Mouse (Mus musculus) retina, postnatal 1 day (tissue): ENCODE data around the gene Triobp.
A peak's percentile ranks its signal among the peaks of the same experiment; 100 is the strongest.

Experiments
- DNase-seq: peaks from one replicate; pipeline ENCODE4 v3.0.0-alpha.2; 2012

Triobp gene

DNA sequence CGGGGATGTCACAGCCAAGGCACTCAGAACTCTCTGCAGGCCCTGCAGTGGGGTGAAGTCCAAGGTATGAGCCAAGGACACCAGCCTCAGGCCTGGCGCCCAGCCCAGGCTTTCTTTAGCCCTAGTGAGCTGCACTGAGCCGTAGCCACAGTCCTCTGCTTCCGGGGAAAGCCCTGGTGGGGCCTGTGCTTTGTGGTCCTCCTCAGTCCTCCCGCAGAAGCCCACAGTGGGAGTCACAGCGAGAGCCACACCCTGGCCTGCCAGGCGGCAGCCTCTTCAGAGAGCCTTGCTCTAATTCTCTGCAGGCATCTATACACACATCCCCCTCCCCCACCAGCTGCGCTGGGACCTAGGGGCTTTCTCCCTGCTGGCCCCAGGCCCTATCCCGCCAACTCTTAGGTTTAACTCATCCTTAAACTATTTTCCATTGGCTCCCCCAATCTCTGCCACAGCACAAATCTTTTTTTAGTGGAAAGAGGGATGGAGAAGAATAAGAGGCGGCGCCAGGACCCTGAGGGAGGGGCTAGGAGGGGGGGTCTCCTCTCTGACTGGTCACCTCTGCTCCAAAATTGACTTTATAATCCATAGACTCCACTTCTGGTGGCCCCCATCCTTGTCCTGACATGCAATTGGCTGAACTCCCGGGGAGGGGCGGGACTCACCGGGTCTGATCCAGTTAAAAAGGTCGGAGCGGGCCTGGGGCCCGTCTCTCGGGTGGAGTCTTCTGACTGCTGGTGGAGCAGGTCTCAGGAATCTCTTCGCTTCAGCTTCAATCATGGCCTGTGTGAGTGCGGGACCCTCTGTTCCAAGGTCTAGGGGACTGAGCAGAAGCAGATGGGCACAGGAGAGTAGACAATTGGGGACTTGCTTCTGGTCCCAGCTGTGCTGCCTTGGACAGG is 21.3 kb upstream of the Triobp start, which contains the start of gene Lgals1:
TSS of gene Lgals1 (plus strand) at position 705 of the 899 bp plus-strand sequence.
- peak; percentile 73 for DNase-seq

DNA sequence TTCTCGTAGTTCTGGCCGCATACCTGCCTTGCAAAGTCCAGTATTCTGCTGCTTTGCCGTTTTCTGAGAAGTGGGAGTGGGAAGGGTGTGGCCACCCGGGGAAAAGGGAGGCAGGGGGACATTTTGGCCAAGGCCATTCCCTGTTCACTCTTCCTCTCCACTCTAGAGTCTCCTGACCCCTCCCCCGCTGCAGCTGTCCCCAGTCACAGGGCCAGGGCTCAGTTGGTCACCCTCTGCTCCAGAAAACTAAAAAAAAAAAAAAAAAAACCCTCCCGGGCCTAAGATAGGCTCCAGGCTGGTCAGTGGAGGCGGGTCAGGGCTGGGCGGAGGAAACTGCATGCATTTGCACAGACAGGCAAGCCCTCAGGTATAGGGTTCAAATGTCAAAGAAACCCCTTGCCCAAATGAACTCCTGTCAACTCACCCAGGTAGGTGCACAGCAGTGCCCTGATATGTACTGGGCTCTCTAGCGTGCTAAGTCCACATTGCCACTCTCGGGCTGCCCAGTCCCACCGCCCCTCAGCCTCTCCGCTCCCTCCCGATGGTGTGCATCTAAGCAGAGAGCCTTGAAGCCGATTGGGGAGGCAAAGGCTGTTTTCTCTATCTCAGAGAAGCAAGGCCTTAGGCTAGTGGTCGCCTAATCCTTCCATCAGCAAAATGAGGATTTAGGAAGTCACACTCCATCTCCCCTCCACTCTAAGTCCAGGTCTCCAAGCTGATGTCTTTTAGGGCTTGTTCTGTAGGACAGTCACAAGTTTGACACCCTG is 20.3 kb upstream of the Triobp start:
- peak; percentile 50 for DNase-seq

DNA sequence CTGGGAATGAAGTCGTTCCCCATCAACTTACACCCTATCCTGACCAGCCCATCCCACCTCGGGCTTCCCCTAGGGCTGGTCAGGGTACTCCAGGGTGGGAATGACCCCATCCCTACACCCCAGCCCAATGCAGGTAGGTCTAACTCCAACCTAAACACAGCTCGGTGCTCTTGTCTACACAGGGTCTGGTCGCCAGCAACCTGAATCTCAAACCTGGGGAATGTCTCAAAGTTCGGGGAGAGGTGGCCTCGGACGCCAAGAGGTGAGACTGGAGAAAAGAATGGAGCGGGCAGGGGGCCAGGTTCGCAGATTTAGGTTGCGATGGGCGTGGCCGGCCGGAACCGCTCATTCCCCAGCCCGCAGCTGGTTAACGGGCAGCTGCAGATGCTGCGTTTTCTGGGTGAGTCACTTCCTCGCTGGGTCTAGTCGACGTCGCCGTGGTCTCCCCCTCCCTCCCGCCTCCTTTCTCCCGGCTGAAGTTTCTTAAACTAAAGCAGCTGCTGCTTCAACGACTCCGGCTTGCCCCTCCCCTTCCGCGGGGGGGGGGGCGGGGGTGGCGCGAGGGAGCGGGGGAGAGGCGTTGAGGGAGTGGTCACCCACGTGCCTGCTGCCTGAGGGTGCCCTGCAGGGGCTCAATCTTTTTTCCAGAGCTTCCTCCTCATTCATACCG is 19.6 kb upstream of the Triobp start:
- peak; percentile 80 for DNase-seq

DNA sequence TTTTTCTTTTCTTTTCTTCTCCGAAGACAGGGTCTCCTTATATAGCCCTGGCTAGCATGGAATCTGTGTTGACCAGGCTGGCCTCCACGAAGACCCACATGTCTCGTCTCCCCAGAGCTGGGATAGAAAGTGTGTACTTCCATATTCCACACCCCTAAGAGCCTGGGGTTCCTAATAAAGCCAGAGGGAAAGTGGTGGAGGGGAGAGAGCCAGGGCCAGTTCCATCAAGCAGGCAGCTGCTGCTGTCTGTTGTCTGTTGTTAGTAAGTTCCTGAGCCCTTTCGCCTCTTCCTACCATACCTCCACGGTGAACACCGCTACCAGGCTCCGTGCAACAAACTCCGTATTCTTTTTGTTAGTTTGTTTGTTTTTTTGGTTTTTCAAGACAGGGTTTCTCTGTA is 19.0 kb upstream of the Triobp start:
- peak; percentile 28 for DNase-seq

DNA sequence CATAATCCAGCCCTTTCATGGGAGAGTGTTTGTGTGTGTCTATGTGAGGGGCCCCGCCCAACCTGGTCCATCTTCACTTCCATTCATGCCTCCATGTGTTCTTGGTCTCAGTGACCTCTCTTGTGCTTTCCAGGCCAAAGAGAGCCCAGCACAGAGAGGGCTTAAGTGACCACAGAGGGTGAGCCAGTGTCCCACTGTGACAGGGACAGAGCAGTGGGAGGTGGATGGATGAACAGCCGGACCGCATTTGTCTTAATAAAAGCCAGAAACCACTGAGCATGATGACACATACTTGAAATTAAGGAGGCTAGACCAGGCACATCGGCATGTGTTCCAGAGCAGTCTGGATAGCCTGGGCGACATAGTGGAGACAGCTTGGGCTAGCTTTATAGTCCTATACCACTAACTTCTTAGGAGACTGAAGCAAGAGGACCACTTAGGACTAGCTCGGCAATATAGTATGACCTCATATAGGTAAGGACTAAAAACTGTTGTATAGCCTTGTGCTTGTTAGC is 17.3 kb upstream of the Triobp start:
- DNase-seq = no peak

DNA sequence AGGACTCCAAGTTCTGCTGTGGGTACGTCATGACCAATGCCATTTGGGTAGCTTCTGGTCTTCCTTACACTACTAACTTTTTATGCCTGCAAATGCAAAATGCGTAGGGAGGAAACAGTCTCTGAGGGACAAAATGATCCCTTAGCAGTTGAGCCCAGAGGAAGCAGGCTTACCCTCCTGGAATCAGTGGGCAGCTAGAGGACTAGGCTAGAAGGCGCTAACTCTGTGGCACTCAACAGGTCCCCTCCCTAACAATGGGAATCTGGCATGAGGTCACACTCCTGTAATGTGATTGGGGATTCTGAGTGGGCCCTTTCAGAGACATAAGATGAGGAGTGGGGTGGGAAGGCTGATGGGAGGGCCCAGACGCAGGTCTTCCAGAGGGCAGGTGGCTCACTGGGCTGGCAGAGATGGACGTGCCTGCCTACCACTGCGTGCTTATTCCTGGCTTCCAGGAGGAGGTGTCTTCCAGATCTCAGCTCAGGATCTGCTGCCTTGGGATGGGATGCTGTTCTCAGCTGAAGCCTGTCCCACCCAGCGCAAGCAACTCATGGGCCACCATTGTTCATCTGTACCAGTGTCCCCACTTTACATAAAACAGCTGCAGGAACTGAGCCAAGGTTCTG is 16.6 kb upstream of the Triobp start:
- no peak for DNase-seq

DNA sequence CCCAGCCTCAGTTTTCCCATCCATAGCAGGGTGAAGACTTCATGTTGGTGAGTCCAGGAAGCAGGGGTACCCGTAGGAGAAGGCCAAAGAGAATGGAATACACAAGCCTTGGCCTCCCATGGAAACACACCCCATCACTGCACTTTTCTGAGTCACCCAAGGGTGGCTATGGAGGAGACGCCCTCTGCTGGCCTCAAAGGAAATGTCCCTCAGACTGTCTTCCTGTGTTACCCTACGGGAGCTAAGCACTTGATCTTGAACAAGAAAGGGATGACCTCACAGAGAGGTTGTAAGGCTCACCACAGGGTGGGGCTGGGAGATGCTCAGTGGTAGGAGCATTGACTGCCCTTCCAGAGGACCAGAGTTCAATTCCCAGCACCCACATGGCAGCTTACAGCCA is 15.9 kb upstream of the Triobp start:
- peak; percentile 56 for DNase-seq

DNA sequence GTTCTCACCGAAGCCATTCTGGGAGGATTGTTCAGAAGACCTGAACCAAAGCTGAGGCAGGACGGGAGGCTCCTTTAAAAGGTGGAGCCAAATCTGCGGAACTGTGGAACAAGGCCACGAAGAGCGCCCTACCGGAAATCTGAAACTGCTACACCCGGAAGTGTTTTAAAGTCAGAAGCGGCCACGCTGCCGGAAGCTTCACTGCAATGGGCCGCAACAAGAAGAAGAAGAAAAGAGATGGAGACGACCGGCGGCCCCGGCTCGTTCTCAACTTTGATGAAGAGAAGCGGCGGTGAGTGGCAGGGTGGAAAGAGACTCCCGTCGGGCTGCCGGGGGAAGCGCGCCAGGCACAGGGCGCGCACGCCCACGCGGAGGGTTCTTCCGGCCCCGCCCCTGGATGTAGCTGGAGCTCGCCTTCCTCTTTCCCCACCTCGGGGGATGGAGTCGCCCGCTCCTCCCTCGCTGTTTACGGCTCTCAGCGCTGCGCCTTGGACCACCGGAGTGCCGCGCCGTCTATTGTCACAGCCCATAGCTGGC is 12.7 kb upstream of the Triobp start, which contains the start of gene Nol12:
TSS of gene Nol12 (plus strand) at position 150 of the 537 bp plus-strand sequence.
- DNase-seq = peak; percentile 95

DNA sequence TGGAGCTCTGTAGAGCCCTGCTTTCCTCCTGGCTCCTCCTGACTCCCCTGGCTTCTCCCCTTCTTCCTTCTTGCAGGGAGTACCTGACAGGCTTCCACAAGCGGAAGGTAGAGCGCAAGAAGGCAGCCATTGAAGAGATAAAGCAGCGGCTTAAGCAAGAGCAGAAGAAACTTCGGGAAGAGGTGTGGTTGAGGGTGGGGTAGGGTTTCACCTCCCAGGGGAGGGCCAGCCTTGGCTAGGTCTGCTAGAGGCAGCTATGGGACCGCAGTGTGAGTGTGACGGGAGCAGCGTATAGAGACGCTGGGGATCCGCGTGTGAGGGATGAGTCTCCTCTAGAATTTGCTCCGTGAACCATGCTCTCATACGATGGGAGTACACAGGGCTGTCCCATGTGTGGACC is 11.1 kb upstream of the Triobp start:
- no peak for DNase-seq

DNA sequence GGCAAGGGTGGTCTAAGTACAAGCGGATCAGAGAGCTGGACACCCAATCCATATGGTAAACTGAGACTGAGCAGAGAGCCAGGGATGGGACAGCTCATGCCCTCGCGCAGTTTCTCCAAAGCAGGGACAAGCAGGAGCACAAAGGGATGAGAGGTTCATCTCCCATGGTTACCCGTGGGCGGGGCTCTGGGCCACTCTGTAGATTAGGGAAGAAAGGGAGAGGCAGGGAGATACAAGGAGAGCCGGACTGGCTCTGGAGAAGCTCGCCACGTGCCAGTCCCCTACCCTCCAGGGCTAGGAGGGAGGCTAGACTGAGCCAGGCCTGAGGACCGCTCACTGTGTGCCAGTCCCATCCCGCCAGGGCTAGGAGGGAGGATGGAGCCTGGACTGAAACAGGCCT is 10.2 kb upstream of the Triobp start:
- DNase-seq = no peak

DNA sequence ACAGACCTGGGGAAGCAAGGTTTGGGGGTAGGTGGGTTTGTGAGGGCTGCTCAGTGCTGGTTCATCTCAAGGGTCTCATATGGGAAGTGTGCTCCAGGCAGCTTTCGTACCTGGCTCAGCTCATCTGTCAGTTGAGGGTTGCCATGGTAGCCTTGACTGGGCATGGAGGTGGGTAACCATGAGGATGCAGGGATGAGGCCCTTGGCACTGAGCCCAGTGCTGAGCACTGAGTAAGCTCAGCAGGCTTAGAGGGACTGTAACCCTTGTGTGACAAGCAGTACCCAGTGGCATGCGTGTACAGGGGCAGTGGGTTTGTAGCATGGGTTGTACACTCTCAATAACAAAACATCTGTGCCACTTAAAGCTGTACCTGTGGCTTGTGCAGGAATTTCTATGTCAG is 9.6 kb upstream of the Triobp start:
- no peak for DNase-seq

DNA sequence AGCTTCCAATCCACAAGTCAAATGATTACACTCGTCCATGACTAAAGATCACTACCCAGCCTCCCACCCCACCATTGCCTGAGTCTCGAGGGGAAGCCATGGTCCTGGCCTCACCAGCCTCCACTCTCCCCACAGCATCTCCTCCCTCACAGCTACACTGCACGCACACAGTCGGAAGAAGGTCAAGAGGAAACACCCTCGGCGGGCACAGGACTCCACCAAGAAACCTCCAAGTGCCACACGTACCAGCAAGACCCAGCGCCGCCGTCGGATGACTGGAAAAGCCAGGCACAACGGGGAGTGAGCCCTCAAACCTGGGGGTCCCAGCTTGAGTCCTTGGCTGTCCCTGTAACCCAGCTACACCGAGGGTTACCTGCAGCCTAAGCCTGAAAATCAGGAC is 7.2 kb upstream of the Triobp start:
- DNase-seq = no peak

DNA sequence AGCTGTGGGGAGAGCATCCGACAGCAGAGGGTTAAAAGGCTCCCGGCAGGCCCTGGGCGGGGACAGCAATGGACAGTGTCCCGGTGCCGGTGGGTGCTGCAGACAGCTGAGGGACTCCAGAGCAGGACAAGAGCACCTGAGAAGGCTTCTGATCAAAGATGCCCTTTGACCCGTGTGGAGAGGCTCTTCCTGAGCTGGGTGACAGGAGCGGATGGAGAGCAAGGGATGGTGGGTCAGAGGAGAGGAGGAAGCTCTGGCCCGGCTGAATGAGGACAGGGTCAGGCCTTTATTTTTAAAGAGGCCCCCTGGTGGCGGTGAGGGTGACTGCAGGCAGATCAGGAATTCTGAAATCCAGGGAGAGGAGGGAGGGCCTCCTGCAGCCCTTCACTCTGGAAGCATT is 4.9 kb upstream of the Triobp start:
- DNase-seq = peak; percentile 91

DNA sequence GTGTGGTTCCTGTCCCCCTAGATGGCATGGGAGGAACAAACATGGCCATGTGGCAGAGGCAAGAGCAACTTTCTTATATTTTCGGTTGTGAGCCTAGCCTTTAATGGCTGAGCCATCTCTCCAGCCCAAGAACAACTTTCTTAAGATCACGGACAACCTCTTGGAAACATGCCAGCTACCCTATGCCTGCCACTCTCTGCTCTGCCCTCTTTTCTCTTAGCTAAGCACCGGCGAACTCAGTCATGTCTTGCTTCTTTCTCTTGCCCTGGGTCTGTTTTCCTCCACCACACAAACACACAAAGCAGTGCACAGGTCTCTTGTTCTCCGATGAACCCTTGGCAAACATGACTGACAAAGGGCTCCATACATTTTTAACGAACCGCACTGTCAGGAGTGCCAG is 1.3 kb upstream of the Triobp start:
- no peak for DNase-seq

DNA sequence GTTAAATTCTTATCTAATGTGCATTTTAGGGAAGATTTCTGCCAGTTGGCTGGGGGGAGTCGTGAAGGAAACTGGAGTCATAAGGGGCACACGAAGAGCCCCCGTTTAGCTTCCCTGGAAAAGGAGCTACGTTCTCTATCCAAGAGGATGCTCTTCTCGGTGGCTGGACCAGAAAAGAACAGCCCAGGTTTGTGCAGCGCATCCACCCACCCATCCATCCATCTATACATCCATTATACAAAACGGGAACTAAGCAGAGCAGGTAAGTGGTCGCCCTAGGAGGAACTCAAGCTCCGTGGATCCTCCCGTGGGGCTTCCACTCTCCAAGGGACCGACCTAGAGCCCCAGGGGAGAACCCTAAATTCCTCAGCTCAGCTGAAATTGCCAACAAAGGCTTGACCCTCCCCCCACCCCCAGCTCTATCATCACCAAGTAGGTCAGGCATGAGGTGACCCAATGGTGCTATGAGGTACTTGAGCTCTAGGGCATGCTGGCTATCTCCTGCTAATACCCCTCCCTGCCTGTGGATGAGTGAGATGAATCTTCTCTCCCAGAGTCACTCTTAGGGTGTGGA is 715 bp downstream of the Triobp start:
- DNase-seq = peak; percentile 50

DNA sequence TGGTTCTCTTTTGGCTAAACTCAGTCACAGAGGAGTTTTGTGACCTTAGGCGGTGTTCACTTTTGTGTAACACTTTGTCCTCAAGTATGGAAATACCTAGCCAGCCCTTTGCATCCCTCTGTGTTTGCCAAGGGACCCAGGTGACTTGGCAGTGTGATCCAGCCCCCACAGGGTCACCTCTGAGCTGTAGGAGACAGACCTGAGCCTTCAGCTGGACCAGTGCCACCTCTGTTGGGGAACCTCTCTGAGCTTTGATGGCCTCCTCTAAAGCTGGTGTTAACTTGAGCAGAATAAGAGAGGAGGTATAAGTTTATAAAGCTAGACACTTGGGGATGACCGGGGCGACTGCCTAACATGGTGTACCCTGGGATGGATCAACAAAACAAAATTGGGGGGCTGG is 1.4 kb downstream of the Triobp start:
- no peak for DNase-seq

DNA sequence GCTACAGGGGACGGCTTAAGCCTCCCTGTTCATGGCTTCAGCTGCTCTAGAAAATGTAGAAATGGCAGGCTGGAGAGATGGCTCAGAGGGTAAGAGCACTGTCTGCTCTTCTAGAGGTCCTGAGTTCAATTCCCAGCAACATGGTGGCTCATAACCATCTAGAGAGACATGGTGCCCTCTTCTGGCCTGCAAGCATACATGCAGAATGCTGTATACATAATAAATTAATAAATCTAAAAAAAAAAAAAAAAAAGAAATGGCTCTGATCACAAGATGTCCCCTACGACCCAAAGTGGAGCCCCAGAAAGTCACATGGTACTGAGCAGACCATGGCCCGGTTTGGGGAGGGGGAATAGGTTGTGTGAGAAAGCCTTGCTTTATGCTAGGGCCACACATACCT is 8.1 kb downstream of the Triobp start:
- no peak for DNase-seq

DNA sequence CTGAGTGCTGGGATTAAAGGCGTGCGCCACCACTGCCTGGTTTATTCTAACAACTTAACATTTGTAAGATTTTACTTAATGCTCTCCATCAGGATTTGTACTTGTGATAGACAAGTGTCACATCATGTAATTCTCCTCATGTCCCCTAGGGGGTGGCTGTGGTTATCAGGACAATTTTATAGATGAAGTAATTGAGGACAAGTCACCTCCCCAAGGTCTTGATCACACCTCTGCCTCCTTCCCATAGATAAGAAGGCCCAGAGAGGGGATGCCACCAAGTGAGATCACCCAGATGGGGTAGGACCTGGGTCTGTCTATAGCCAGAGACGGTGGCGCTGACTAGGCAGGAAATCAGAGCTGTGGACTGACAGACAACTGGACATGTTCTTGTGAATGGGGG is 8.8 kb downstream of the Triobp start:
- DNase-seq = peak; percentile 59

DNA sequence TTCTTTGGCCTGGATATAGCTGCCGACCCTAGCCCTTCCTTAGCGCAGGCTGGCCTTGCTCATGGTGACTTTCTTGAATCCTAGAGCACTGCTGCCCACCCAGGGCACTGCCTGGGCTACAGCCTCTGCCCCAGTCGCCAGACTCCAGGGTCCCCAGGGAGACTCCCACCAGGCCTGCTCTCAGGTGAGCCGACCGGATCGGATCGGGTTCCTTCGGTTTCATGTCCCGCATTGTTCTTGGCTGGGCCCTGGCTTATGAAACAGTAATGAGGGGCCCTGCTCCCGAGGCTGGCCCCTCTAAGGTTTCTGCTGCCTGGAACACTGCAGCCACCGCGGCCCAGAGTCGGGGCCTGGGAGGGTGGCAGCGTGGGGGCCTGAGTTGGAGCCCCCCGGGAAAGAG is 9.5 kb downstream of the Triobp start:
- no peak for DNase-seq

DNA sequence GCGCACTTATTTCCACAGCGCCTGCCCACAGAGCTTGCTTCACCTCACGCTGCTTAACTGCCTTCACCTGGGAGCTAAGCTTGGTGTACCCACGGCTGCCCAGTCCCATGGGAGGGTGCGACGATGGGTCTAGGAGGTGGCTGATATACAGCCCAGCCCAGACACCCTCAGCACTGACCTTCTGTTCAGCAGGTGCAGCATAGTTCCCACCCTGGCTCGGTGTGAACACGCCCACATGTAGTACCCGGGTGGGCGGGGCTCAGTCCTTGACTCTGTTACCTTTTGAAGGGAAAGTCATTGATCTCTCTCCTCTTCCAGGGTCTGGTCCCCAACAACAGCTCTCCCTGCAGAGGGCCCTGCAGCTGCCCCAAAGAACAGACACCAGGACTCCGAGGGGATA is 12.0 kb downstream of the Triobp start:
- no peak for DNase-seq

DNA sequence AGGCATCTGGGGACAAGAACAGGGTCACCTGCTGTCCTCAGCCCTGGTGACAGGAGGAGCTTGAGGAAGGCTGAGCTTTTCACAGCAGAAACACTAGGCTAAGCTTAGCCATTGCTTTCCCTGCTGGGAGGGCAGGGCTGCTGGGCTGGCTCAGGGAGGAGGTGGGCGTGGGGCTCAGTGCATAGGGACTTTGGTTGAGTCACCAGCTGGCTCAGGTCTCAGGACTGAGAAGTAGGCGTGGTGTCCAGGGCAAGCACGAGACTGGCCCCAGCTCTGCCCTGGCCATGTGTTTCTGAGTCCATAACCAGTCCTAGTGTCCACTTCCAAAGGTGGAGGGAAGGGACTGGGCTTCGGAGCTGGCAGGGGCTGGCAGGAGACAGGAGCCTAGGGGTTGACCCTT is 12.6 kb downstream of the Triobp start:
- no peak for DNase-seq

DNA sequence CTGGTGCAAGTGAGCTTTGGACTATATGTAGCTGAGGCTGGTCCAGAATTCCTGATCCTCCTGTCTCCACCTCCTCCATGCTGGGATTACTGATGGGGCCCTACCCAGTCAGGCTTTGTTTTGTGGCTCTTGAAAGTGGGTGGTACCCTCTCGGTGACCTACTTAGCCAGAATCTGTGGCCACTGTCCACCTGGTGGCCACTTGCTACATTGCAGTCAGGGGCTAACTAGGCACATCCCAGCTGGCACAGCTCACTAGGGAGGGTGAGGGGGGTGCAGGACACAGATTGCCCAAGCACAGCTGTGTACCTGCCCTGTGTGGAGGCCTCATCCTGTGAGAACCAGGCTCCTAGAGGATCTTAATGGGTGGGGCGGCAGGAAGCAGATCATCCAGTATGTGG is 15.4 kb downstream of the Triobp start:
- peak; percentile 97 for DNase-seq
